Mouse (Mus musculus) liver, postnatal 0 days (tissue): ENCODE results near the gene Ermap.
A peak's percentile ranks its signal among the peaks of the same experiment; 100 is the strongest.

ENCODE experiments used
- CTCF ChIP-seq: sonication (generic); IDR thresholded peaks from 2 replicates; pipeline ENCODE4 v1.5.1; 2016; ENCODE audit warnings: antibody characterized with exemption, low read depth
- EP300 ChIP-seq: IDR thresholded peaks from 2 replicates; pipeline ENCODE4 v1.6.1; 2016; ENCODE audit warnings: antibody characterized with exemption, low read depth, mild to moderate bottlenecking

GRCm38 (mm10) chr4:119157186-119157585 lies 32.6 kb downstream of the Ermap start:
- TF ChIP-seq CTCF (peak; percentile 78), EP300 (no peak)
